Mouse (Mus musculus) CH12F3 (cell line): Measurements from ENCODE around the gene Smg5.
"Not testable (repeated sequence)": the region's sequence is repeated elsewhere in the genome, so short reads cannot be mapped to it uniquely, and the experiment has no call there.

Experiments used
- in situ Hi-C: fragments of 300-500 bp; cut with MboI; formaldehyde crosslinking; loops from 2 replicates; pipeline ENCODE4 v1.14.3; 2020; ENCODE audit warnings: low sequenced_read_pairs

Gene Smg5

DNA sequence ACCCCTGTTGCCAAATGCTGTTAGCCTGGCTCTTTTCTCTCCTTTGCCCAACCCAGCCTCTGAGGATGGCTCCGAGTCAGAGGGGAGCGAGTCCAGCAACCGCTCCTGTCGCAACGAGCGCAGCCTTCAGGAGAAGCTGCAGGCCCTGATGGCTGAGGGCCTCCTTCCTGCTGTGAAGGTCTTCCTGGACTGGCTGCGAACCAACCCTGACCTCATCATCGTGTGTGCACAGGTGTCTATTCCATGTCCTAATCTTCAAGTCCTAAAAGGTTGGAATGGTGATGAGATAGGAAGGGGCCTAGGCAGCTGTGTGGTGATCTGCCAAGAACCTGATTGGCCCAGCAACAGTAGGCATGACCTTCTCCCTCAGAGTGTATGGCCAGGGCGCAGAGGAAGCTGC is 16.8 kb downstream of the Smg5 start:
- in situ Hi-C loops, result no loop called here

DNA sequence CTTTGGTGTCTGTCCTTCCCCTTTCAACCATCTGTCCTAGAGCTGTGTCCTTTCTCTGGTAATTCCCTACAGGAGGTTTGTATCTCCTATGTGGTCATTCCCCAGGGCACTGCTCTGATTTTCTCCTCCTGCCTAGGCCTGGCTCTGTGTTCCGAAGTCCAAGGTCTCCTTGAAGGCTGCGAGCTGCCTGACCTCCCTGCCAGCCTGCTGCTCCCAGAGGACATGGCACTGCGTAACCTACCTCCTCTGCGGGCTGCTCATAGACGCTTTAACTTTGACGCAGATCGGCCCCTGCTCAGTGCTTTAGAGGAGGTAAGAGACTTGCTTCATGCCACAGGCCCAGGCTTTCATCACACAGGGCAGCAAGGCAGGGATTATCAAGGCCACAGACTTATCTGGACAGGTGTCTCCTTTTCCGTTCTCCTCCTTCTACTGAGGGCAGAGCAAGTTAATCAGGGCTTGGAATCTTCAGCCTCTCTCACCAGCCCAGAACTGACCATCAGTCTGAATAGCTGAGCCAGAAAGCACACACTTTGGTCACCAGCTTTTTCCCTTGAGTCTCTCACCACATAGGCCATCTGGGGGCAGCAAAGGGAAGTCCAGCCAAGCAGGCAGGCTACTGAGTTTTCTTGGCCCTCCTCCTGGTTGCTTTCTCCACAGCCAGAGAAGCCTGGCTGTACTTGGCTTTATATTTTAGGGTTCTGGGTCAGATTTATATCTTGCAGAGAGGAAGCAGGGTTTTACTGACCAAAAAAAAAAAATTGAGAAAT is 18.5 kb downstream of the Smg5 start:
- in situ Hi-C loops, result no loop called here

DNA sequence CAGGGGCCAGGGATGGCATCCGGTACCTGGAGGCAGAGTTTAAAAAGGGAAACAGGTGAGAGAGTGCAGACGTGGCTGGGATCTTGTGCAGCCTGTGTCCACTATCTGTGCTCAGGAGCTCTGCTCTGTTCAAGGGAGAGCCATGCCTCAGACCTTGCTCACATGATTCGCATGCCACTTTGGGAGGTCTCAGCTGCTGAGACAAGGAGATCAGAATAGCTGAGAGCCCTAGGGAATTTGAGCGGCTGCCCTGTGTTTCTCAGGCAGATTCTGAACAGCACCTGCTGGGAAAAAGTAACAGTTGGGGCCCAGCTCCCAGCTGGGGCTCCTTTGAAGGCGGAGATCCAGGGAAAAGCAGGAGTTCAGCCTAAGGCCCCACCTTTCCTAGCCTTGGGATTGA is 23.5 kb downstream of the Smg5 start:
- in situ Hi-C loops, result no loop called here

DNA sequence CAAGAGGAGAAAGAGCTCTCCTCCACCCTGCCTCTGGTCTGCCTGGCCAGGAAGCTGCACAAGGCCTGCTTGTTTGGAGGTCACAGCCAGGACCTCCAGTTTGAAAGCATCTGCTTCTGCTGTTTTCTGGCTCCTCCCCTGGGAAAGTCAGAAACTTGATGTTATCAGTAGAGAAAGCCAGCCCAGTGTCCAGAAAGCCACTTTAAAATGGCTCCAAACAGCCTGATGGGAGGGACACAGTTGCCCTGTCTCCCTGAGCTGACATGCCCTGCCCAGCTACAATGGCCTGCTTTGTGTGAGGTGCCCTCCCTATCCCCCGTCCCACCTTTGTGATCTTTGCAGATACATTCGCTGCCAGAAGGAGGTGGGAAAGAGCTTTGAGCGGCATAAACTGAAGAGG is 23.9 kb downstream of the Smg5 start:
- in situ Hi-C loops, result no loop called here

DNA sequence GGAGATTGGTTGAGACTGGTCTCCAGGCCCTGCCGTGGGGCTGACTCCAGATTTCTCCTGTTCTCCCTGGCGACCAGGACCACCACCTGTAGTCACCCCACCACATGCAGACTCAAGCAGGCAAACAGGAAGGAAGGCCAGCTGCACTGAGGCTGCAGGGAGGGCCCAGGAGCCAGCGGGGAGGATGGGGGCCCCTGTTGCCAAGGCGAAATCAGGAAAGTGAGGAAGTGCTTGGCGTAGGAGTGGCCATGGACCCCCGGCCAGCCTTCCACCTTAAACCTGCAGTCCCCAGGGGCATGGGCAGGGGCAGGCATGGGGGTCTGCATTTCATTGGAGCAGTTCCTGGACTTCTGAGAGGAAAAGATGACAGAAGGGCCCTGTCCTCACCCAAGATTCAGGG is 25.0 kb downstream of the Smg5 start:
- in situ Hi-C loops, result no loop called here

DNA sequence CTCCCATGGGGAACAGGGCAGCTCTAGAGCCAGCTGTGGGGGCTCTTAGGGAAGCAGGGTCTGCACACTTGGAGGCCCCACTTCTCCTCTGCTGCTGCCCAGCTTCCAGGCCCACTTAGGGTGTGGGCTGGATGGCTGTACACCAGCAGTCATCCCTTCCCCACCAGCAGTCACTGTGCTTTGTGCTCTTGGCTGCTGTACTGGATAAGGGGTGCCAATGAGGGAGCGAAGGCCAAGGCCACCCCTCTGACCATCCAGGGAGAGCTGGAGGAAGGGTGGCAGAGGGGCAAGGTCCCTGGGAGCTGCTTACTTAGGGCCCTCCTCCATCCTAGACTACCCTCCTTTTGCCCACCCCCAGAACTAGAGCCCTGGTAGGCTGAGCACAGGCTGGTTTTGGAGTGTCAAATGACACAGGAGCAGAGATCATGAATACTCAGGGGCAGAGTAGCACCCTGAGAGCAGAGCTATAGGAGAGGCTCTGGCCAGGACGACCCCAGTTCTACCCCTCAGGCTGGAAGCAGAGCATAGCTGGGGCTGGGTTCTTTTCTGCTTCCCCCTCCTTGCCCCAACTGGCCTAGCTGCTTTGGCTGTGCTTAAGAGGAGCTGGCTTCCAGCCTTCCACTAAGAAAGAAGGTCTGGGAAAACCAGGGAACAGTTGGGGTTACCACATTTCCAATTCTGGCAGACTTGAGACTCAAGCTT is 25.7 kb downstream of the Smg5 start:
- in situ Hi-C loops, result no loop called here

DNA sequence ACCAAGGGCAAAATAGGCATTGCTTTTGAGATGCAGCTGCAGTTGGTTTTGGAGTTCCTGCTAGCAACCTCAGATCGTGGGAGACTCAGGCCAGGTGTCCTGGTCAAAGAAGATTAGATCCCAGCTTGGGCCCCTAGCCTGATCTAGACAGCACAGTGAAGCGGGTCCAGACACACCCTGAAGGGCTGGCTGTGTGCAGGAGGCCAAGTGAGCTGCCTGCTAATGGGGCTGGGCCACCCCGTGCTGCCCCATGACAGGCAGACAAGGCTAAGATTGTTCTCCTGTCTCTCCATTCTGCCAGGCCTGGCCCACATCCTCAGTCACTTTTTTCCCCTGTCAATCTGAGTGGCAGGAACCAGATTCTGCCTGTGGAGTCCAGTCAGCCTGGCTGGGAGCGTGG is 27.6 kb downstream of the Smg5 start:
- in situ Hi-C loops, result no loop called here

DNA sequence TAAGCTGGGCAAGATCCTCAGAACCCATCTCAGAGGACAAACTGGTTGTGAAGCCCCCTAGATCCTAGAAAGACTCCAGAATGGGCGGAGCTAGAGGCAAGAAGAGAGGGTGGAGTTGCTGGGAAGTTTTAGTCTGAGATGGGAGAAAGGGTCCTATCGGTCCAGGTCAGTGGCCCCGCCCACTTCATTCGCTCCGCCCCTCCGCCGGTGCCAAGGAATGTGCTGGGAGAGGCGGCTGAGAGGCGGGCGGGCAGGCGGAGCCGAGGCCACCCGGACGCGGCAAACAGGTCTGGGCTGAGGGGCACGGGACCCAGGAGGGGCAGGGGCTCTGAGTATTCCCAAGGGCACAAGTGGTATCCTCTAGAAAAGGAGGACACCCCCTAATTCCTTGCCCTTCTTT is 28.3 kb downstream of the Smg5 start, which contains the start of gene Paqr6:
Paqr6 (plus strand) TSS at position 248 of the 400 bp plus-strand sequence.
- in situ Hi-C loops, result no loop called here

DNA sequence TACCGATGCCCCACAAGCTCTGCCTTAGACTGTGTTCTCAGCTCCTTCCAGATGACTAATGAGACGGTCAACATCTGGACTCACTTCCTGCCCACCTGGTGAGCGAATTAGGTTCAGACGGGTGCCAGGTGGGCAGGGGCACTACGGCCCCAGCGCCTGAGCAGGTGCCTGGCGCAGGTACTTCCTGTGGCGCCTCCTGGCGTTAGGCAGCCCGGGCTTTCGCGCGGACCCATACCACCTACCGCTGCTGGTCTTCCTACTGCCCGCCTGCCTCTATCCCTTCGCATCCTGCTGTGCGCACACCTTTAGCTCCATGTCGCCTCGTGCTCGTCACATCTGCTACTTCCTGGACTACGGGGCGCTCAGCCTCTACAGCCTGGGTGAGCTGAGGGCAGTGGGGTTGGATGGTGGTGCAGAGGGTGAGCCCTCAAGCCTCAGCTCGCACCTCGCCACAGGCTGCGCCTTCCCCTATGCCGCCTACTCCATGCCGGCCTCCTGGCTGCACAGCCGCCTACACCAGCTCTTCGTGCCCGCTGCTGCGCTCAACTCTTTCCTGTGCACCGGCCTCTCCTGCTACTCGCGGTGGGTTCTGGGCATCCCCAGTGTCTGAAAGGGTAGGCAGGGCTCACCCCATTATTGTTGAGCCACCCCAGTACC is 29.8 kb downstream of the Smg5 start:
- in situ Hi-C loops, result no loop called here

DNA sequence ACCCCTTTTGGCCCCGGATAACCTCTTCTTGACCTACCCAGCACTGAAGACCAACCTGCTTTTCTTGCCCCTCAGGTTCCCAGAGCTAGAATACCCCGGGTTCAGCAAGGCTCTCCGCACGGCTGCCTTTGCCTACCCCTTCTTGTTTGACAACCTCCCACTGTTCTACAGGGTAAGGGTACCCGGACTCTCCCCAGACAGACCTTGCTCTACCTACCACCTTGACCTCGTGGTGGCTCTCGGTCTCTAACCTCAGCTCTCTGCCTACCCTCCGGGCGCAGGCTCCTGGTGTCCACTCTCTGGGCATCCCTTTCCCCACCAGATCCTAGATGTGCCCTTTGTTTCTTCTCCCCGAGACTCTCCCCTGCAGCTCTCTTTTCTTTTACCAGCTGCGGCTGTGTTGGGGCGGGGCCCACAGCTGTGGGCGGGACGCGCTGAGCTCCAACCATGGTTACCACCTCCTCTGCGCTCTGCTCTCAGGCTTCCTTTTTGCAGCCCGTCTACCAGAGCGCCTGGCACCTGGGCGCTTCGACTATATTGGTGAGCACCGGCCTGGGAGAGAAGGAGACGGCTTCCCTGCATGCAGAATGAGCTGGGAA is 30.9 kb downstream of the Smg5 start:
- in situ Hi-C loops, result not testable (repeated sequence)

DNA sequence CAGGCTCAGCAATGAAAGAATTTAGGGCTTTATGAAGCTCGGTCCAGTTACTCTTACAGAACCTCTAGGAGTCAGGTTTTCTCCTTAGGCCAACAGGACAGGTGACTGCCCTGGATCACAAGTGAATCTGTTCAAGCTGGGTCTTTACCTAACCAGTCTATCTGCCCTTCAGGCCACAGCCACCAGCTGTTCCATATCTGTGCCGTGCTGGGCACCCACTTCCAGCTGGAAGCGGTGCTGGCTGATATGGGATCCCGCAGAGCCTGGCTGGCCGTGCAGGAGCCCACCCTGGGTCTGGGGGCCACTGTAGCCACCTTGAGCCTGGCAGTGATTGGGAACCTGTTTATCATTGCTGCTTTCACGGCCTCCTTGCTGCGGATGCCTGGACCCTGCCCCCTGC is 31.5 kb downstream of the Smg5 start:
- in situ Hi-C loops, result not testable (repeated sequence)

DNA sequence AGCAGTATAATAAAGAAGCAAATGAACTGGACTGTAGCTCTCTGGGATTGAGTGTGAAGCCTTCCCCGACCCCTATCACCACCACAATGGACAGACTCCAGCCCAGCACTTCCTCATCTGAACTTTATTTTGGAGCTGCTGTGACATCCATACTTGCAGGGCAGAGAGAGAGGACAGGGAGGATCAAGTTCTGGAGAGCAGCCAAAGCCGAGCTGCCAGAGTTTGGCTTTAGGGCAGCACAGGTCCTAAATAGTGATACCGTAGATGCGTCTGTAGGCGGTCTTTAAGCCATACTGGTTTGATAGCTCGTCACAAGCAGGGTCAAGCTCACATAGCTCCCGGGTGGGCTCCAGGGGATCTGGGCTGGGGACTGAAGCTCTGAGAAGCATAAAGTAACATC is 32.5 kb downstream of the Smg5 start:
- in situ Hi-C loops, result not testable (repeated sequence)

DNA sequence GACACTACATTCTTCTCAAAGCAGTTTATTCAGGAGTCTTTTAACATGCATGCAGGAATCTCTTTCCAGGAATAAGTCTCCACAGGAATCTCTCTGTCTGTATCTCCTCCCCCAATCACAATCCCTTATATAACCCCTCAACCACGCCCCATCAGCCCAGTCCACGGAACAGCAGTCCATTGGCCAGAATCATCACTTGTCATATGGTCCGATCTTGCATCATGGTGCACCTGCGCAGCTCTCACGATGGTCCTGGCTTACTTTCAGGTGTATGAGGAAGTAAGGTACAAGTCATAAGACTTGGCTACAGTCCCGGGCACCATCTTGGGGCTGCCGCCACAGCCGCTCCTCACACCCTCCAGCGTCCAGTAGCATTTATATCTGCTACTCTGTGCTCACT is 36.6 kb downstream of the Smg5 start, which contains the start of gene Bglap3:
Bglap3 (minus strand) TSS at position 101 of the 400 bp plus-strand sequence.
- in situ Hi-C loops, result not testable (repeated sequence)

DNA sequence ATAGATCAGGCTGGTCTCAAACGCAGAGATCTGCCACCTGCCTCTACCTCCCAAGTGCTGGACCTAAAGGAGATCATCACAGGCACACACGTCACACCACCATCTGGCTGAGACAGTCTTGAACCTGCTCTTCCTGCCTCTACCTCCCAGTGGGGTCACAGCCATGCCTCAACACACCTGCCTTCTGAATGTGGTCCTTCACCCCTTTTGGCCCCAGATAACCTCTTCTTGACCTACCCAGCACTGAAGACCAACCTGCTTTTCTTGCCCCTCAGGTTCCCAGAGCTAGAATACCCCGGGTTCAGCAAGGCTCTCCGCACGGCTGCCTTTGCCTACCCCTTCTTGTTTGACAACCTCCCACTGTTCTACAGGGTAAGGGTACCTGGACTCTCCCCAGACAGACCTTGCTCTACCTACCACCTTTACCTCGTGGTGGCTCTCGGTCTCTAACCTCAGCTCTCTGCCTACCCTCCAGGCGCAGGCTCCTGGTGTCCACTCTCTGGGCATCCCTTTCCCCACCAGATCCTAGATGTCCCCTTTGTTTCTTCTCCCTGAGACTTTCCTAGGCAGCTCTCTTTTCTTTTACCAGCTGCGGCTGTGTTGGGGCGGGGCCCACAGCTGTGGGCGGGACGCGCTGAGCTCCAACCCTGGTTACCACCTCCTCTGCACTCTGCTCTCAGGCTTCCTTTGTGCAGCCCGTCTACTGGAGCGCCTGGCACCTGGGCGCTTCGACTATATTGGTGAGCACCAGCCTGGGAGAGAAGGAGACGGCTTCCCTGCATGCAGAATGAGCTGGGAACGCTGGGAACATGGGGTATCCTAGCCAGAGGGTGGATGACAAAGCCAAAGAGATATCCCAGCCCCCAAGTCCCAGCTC is 39.9 kb downstream of the Smg5 start:
- in situ Hi-C loops, result not testable (repeated sequence)

DNA sequence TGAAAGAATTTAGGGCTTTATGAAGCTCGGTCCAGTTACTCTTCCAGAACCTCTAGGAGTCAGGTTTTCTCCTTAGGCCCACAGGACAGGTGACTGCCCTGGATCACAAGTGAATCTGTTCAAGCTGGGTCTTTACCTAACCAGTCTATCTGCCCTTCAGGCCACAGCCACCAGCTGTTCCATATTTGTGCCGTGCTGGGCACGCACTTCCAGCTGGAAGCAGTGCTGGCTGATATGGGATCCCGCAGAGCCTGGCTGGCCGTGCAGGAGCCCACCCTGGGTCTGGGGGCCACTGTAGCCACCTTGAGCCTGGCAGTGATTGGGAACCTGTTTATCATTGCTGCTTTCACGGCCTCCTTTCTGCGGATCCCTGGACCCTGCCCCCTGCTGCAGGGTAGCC is 40.6 kb downstream of the Smg5 start:
- in situ Hi-C loops, result not testable (repeated sequence)

DNA sequence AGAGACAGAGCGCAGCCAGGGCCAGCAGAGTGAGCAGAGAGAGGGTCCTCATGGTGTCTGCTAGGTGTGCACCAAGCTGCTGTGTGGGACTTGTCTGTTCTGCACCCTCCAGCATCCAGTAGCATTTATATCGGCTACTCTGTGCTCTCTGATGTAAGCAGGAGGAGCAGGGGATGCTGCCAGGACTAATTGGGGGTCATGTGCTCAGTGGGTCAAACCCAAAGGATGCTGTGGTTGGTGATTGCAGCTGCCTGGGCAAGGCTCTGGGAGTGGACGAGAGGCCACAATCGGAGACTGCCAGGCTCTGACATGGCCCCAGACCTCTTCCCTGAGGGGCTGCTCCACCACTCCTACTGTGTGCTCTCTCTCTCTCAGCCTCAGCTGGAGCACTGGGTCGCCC is 42.5 kb downstream of the Smg5 start, which contains the start of gene Bglap2:
Bglap2 (minus strand) TSS at position 101 of the 400 bp plus-strand sequence.
- in situ Hi-C loops, result not testable (repeated sequence)

DNA sequence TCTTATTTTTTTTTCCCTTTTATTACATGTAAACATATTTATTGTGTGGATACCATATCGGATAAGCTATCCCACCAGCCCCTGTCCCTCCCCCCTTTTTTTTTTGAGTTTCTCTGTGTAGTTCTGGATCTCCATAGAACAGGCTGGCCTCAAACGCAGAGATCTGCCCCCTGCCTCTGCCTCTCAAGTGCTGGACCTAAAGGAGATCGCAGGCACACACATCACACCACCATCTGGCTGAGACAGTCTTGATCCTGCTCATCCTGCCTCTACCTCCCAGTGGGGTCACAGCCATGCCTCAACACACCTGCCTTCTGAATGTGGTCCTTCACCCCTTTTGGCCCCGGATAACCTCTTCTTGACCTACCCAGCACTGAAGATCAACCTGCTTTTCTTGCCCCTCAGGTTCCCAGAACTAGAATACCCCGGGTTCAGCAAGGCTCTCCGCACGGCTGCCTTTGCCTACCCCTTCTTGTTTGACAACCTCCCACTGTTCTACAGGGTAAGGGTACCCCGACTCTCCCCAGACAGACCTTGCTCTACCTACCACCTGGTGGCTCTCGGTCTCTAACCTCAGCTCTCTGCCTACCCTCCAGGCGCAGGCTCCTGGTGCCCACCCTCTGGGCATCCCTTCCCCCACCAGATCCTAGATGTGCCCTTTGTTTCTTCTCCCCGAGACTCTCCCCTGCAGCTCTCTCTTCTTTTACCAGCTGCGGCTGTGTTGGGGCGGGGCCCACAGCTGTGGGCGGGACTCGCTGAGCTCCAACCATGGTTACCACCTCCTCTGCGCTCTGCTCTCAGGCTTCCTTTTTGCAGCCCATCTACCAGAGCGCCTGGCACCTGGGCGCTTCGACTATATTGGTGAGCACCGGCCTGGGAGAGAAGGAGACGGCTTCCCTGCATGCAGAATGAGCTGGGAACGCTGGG is 45.6 kb downstream of the Smg5 start:
- in situ Hi-C loops, result not testable (repeated sequence)

DNA sequence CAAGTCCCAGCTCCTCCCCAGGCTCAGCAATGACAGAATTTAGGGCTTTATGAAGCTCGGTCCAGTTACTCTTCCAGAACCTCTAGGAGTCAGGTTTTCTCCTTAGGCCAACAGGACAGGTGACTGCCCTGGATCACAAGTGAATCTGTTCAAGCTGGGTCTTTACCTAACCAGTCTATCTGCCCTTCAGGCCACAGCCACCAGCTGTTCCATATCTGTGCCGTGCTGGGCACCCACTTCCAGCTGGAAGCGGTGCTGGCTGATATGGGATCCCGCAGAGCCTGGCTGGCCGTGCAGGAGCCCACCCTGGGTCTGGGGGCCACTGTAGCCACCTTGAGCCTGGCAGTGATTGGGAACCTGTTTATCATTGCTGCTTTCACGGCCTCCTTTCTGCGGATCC is 46.3 kb downstream of the Smg5 start:
- in situ Hi-C loops, result not testable (repeated sequence)

DNA sequence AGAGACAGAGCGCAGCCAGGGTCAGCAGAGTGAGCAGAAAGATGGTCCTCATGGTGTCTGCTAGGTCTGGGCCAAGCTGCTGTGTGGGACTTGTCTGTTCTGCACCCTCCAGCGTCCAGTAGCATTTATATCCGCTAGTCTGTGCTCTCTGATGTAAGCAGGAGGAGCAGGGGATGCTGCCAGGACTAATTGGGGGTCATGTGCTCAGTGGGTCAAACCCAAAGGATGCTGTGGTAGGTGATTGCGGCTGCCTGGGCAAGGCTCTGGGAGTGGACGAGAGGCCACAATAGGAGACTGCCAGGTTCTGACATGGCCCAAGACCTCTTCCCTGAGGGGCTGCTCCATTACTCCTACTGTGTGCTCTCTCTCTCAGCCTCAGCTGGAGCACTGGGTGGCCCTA is 48.3 kb downstream of the Smg5 start, which contains the start of gene Bglap:
Bglap (minus strand) TSS at position 101 of the 400 bp plus-strand sequence.
- in situ Hi-C loops, result no loop called here
